Mouse (Mus musculus) forebrain, embryonic 15.5 days (tissue): ENCODE data around the gene Trim72. TPM values are rescaled to one million over a fixed set of nuclear protein-coding genes. Genes with fewer than 3 reads are reported as not detected.
"Not testable (repeated sequence)": the region's sequence is repeated elsewhere in the genome, so short reads cannot be mapped to it uniquely, and the experiment has no call there.

ENCODE experiments used
- ATAC-seq: fragments of 200-750 bp; cut with Nextera tagmentation; replicated peaks from 2 replicates; pipeline ENCODE4 v1.8.0; 2017; ENCODE audit warnings: mild to moderate bottlenecking, moderate TSS enrichment, moderate library complexity
- H3K27ac ChIP-seq: fragments of 300-500 bp; sonication (generic); replicated peaks from 2 replicates; pipeline ENCODE4 v1.5.1; 2015; ENCODE audit warnings: mild to moderate bottlenecking, inconsistent platforms
- H3K27me3 ChIP-seq: fragments of 300-500 bp; sonication (generic); 2 replicates; pipeline ENCODE4 v1.6.1; 2015; ENCODE audit warnings: inconsistent platforms
- H3K36me3 ChIP-seq: fragments of 300-500 bp; sonication (generic); 2 replicates; pipeline ENCODE4 v1.6.1; 2015; ENCODE audit warnings: mild to moderate bottlenecking, inconsistent platforms
- H3K4me1 ChIP-seq: fragments of 300-500 bp; sonication (generic); 2 replicates; pipeline ENCODE4 v1.6.1; 2015; ENCODE audit warnings: inconsistent platforms
- H3K4me2 ChIP-seq: fragments of 300-500 bp; sonication (generic); replicated peaks from 2 replicates; pipeline ENCODE4 v1.6.1; 2015; ENCODE audit warnings: mild to moderate bottlenecking, inconsistent platforms
- H3K4me3 ChIP-seq: fragments of 300-500 bp; sonication (generic); 2 replicates; pipeline ENCODE4 v1.5.1; 2015; ENCODE audit warnings: mild to moderate bottlenecking, inconsistent platforms
- H3K9ac ChIP-seq: fragments of 300-500 bp; sonication (generic); replicated peaks from 2 replicates; pipeline ENCODE4 v1.6.1; 2015; ENCODE audit warnings: mild to moderate bottlenecking, inconsistent platforms
- H3K9me3 ChIP-seq: fragments of 300-500 bp; sonication (generic); 2 replicates; pipeline ENCODE4 v1.6.1; 2016; ENCODE audit warnings: inconsistent platforms
- WGBS: fragments of 180-500 bp; shearing (Covaris S2); methylation state at CpG from one replicate; pipeline ENCODE4 v1.1.7; 2015; ENCODE audit warnings: mixed read lengths; 5-methylcytosine and 5-hydroxymethylcytosine counted together
- polyA plus RNA-seq: library from polyadenylated mRNA; unstranded; fragments of >200 nt; fragmentation: Nextera tagmentation; extraction: Ambion mirVana; gene quantifications from 2 replicates; pipeline ENCODE4 v1.2.1, GENCODE M21; 2015

The Trim72 gene
- polyA plus RNA-seq, 1 experiment from 2014 or later, result not detected

GRCm38 (mm10) chr7:128033616-128034015, 29.9 kb downstream of the Trim72 start:
- no peaks in the 10 kb centered on the region for H3K27me3 ChIP-seq
- H3K4me1 ChIP-seq, result no peaks in the 10 kb centered on the region
- no peak overlapping the region for H3K27ac ChIP-seq
- H3K9ac ChIP-seq, result no peak overlapping the region
- no peaks in the 10 kb centered on the region for H3K9me3 ChIP-seq
- ATAC-seq, result no peak
- no peak overlapping the region for H3K4me3 ChIP-seq
- H3K4me2 ChIP-seq, result no peak overlapping the region
- 92% methylated on average over 4 of the region's 4 CpGs for WGBS
- no peaks in the 10 kb centered on the region for H3K36me3 ChIP-seq

- not testable (repeated sequence) for H3K4me2 ChIP-seq, H3K27me3 ChIP-seq, H3K9ac ChIP-seq, H3K27ac ChIP-seq, H3K4me1 ChIP-seq, ATAC-seq, H3K9me3 ChIP-seq, H3K36me3 ChIP-seq, H3K4me3 ChIP-seq
- WGBS, result 84% methylated on average over 15 of the region's 15 CpGs
Measured at GRCm38 (mm10) chr7:128042161-128042820, 38.5 kb downstream of the Trim72 start.

DNA sequence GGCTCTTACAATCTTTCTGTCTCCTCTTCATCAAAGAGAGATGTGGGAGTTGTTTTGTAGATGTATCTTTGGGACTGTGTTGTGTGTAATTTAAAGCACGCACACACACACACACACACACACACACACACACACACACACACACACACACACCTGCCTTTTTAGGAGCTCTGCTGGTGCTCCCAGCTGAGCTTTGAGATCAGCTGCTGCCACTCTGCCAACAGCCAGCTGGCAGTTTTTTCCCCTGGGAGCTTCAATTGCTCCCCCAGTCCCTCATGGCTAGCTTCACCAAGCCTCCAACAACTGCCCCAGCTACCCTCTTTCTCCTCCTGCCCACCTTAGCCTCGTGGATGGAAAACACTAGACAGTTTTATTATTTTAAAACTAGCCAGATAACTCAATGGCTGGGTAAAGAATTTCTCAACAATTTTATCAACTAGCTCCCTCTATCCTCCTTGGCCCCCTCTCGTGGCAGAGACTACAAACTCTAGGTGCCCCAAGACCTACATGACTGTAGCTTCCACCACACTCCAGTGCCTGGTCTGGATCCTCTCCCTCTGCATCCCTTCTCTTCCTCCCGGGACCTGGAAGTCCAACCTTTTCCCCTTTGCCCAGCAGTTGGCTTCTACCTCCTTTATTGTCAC, 40.5 kb downstream of the Trim72 start:
- Histone ChIP-seq H3K27me3 (no peaks in the 10 kb centered on the region), H3K4me3 (no peak overlapping the region), H3K9me3 (no peaks in the 10 kb centered on the region), H3K27ac (no peak overlapping the region), H3K36me3 (no peaks in the 10 kb centered on the region), H3K4me1 (no peaks in the 10 kb centered on the region), H3K9ac (no peak overlapping the region), H3K4me2 (no peak overlapping the region)
- WGBS, result 76% methylated on average over 4 of the region's 4 CpGs
- no peak for ATAC-seq

DNA sequence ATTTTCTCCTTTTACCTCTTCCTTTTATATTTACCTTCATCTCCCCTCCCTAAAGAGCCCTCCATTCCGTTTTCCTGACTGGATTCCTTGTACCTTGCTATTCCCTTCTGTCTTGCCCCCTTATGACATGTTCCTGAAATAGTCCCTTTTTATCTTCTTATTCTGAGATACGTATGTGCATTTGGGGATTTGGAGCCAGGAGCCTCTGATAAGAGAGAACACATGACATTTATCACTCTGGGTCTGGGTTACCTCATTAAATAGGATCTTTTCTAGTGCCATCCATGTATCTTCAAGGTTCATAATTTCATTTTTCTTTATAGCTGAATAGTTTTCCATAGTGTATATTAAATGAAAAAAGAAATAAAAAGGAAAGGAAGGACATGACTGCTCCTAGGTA, 41.9 kb downstream of the Trim72 start:
- 72% methylated on average over 2 of the region's 2 CpGs for WGBS
- no peak overlapping the region for H3K4me3 ChIP-seq
- no peaks in the 10 kb centered on the region for H3K9me3 ChIP-seq
- H3K4me2 ChIP-seq, result no peak overlapping the region
- H3K27me3 ChIP-seq, result no peaks in the 10 kb centered on the region
- no peaks in the 10 kb centered on the region for H3K36me3 ChIP-seq
- no peak overlapping the region for H3K27ac ChIP-seq
- ATAC-seq, result no peak
- no peak overlapping the region for H3K9ac ChIP-seq
- no peaks in the 10 kb centered on the region for H3K4me1 ChIP-seq

DNA sequence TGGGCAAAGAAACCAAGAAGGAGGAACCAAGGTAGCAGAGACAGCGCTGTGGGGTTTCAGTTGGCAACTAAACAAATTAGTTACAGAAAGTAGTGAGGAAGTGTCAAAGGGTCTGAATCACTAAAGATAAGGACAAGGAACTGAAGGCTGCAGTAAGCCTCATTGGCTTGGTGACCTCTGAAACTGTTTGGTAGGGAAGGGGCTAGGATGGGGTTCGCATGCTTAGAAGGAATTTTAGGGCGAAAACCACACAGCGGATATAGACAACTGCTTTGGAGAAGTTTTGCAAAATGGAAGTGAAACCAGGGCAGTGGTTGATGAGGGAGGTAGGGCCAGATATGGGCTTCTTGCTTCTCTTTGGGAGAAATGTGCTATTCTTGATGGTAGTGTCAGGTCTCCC, 45.1 kb downstream of the Trim72 start:
- WGBS, result 90% methylated on average over 4 of the region's 4 CpGs
- Histone ChIP-seq H3K4me3 (no peak overlapping the region), H3K36me3 (no peaks in the 10 kb centered on the region), H3K27me3 (no peaks in the 10 kb centered on the region), H3K9me3 (no peaks in the 10 kb centered on the region), H3K27ac (no peak overlapping the region), H3K4me1 (no peaks in the 10 kb centered on the region), H3K4me2 (no peak overlapping the region), H3K9ac (no peak overlapping the region)
- no peak for ATAC-seq

DNA sequence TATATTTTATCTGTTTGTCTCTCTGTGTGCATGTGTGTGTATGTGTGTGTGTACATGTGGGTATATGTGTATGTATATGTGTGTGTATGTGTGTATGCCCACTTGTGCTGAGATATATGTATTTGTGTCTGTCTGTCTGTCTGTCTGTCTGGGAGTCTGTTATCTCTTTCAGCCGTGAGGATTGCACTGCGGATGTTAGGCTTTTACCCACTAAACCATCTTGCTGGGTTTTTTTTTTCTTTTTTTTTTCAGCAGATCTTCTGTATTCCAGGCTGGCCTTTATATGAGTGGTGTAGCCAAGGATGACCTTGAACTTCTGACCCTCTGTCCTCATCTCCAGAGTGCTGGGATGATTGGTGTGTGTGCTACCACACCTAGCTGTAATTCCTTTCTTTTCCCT, 45.5 kb downstream of the Trim72 start:
- Histone ChIP-seq H3K9ac (no peak overlapping the region), H3K4me1 (no peaks in the 10 kb centered on the region), H3K4me2 (no peak overlapping the region), H3K27me3 (no peaks in the 10 kb centered on the region), H3K36me3 (no peaks in the 10 kb centered on the region), H3K4me3 (no peak overlapping the region), H3K9me3 (no peaks in the 10 kb centered on the region), H3K27ac (no peak overlapping the region)
- 94% methylated on average over 2 of the region's 2 CpGs for WGBS
- no peak for ATAC-seq

- H3K27ac ChIP-seq, result no peak overlapping the region
- H3K9ac ChIP-seq, result no peak overlapping the region
- no peaks in the 10 kb centered on the region for H3K4me1 ChIP-seq
- ATAC-seq, result no peak
- H3K27me3 ChIP-seq, result no peaks in the 10 kb centered on the region
- 74% methylated on average over 4 of the region's 4 CpGs for WGBS
- H3K36me3 ChIP-seq, result no peaks in the 10 kb centered on the region
- H3K4me3 ChIP-seq, result no peak overlapping the region
- H3K4me2 ChIP-seq, result no peak overlapping the region
- no peaks in the 10 kb centered on the region for H3K9me3 ChIP-seq
Measured at GRCm38 (mm10) chr7:128050739-128051138, 47.0 kb downstream of the Trim72 start.

GRCm38 (mm10) chr7:128053061-128053460, 49.3 kb downstream of the Trim72 start:
- Histone ChIP-seq H3K4me2 (no peak overlapping the region), H3K27me3 (no peaks in the 10 kb centered on the region), H3K27ac (no peak overlapping the region), H3K9ac (no peak overlapping the region), H3K36me3 (no peaks in the 10 kb centered on the region), H3K4me1 (no peaks in the 10 kb centered on the region), H3K4me3 (no peak overlapping the region), H3K9me3 (no peaks in the 10 kb centered on the region)
- 91% methylated on average over 5 of the region's 5 CpGs for WGBS
- ATAC-seq, result no peak

DNA sequence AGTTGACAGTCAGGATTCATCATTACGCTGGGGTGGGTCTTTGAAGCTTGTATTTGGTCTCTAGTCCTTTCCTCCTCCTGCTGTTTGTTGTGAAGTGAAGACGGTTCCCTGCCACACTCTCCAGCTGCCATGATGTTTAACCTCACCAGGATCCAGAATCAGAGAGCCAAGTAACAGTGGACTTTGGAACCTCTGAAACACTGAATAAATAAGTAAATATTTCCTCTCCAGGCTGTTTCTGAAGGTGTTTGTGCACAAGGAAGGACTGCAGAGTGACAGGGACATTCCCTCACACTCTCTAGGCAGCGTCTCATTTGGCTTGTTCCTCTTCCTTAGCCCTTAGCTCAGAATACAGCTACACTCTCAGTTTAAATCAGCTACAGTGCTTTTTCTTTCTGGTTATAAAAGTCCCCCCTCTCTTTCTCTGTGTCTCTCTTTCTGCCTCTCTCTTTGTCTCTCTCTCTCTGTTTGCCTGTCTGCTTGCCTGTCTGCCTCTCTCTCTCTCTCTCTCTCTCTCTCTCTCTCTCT, 53.2 kb downstream of the Trim72 start:
- H3K9ac ChIP-seq, result no peak overlapping the region
- no peaks in the 10 kb centered on the region for H3K9me3 ChIP-seq
- no peaks in the 10 kb centered on the region for H3K4me1 ChIP-seq
- no peaks in the 10 kb centered on the region for H3K36me3 ChIP-seq
- no peak overlapping the region for H3K27ac ChIP-seq
- H3K4me3 ChIP-seq, result no peak overlapping the region
- no peak overlapping the region for H3K4me2 ChIP-seq
- 77% methylated on average over 3 of the region's 3 CpGs for WGBS
- H3K27me3 ChIP-seq, result no peaks in the 10 kb centered on the region
- no peak for ATAC-seq

DNA sequence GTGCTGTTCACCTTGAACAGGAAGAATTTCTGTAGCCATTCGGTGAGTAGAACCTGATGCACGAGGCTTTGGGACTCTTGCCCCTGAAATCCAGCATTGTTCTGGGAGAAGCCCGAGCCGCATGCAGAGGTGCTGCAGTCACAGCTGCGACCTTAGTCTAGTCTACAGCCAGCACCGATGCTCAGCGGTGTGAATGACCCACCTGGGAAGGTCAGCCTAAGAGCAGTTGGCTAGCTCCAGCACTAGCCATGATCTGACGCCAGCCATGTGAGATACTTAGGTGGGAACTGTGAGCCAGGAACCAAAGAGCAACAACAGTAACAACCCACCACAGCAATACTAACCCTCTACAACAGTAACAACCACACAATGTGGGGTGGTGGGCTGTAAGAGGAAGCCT, 54.1 kb downstream of the Trim72 start:
- no peak overlapping the region for H3K4me3 ChIP-seq
- H3K36me3 ChIP-seq, result no peaks in the 10 kb centered on the region
- H3K4me1 ChIP-seq, result no peaks in the 10 kb centered on the region
- H3K9me3 ChIP-seq, result no peaks in the 10 kb centered on the region
- no peak overlapping the region for H3K27ac ChIP-seq
- no peaks in the 10 kb centered on the region for H3K27me3 ChIP-seq
- H3K9ac ChIP-seq, result no peak overlapping the region
- H3K4me2 ChIP-seq, result no peak overlapping the region
- no peak for ATAC-seq
- 75% methylated on average over 8 of the region's 8 CpGs for WGBS

- no peak overlapping the region for H3K4me2 ChIP-seq
- no peaks in the 10 kb centered on the region for H3K27me3 ChIP-seq
- no peaks in the 10 kb centered on the region for H3K4me1 ChIP-seq
- no peak overlapping the region for H3K9ac ChIP-seq
- no peaks in the 10 kb centered on the region for H3K9me3 ChIP-seq
- no peak overlapping the region for H3K4me3 ChIP-seq
- H3K36me3 ChIP-seq, result no peaks in the 10 kb centered on the region
- ATAC-seq, result no peak
- WGBS, result 78% methylated on average over 7 of the region's 7 CpGs
- H3K27ac ChIP-seq, result no peak overlapping the region
Measured at GRCm38 (mm10) chr7:128058576-128058975, 54.8 kb downstream of the Trim72 start.

DNA sequence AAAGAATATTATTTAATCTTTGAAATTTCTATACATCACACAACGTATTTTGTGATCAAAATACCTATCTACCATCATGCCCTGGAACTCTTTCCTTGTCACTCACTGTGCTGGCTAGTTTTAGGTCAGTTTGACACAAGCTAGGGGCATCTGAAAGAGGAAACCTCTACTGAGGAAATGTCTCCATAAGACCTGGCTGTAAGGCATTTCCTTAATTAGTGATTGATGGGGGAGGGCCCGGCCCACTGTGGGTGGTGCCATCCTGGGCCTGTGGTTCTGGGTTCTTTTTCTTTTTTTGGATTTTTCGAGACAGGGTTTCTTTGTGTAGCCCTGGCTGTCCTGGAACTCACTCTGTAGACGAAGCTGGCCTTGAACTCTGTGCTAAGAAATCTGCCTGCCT, 55.3 kb downstream of the Trim72 start:
- H3K4me1 ChIP-seq, result no peaks in the 10 kb centered on the region
- no peak for ATAC-seq
- no peaks in the 10 kb centered on the region for H3K36me3 ChIP-seq
- H3K4me3 ChIP-seq, result no peak overlapping the region
- H3K9me3 ChIP-seq, result no peaks in the 10 kb centered on the region
- H3K4me2 ChIP-seq, result no peak overlapping the region
- H3K9ac ChIP-seq, result no peak overlapping the region
- 78% methylated on average over 4 of the region's 4 CpGs for WGBS
- H3K27me3 ChIP-seq, result no peaks in the 10 kb centered on the region
- no peak overlapping the region for H3K27ac ChIP-seq
